ENCODE assay signal across 8 mouse cellular contexts in the genomic region with DNA sequence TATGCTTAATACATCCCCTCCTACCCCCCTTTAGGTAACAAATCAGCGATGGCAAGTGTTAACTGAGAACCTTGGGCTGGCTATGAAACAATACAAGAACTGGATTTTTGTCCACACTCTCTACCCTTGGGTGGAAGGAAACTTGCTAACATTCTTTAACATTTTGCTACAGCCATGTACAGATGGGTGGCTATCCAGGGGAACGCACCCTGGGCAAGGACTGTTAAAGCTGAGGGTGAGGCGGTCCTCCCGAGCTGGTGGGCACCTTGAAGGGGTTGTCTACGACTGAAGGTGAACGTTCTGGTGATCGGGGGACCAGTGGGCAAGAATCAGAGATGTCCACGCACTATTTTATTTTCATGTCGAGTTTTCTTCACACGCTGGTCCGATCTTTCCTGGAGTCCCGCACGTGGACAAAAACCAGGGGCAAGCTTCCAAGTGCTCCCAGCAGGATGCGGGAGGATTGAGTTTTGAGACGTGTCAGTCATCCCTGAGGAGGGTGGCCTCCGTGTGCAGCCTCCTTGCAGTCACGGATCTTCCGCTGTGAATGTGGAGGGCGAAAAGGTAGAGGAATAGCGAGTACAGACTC. TPM values are rescaled to one million over a fixed set of nuclear protein-coding genes. Genes with fewer than 3 reads are reported as not detected.
DNase-seq lines count a peak whose midpoint lies in the region; ATAC-seq and TF ChIP-seq lines count a peak whose summit lies in the region.

No protein-coding gene starts in this region.

- TF ChIP-seq CTCF in C2C12 (IDR thresholded peaks at IDR 0.05; ENCODE audit: control insufficient read depth, insufficient read depth, insufficient read length) = no peak

- ATAC-seq in heart, embryonic 11.5 days (replicated peaks; ENCODE audit: insufficient number of reproducible peaks, low FRiP score, low TSS enrichment) = no peak
- ATAC-seq in forebrain, embryonic 13.5 days = no peak
- ATAC-seq in liver, embryonic 16.5 days (ENCODE audit: low read depth) = no peak

- no peaks in the 10 kb centered on the region for H3K27me3 ChIP-seq in heart, embryonic 11.5 days (ENCODE audit: control insufficient read depth, insufficient read depth, low read length)
- H3K27me3 ChIP-seq in C2C12 (ENCODE audit: control insufficient read depth, insufficient read depth, insufficient read length) = no peaks in the 10 kb centered on the region
- no peaks in the 10 kb centered on the region for H3K27me3 ChIP-seq in forebrain, embryonic 13.5 days
- H3K27me3 ChIP-seq in liver, embryonic 16.5 days (ENCODE audit: control insufficient read depth, insufficient read depth, low read depth, low read length) = no peaks in the 10 kb centered on the region

- no peaks in the 10 kb centered on the region for H3K9me3 ChIP-seq in heart, embryonic 11.5 days (replicated peaks; ENCODE audit: control insufficient read depth, low read length)
- no peaks in the 10 kb centered on the region for H3K9me3 ChIP-seq in forebrain, embryonic 13.5 days (replicated peaks)
- H3K9me3 ChIP-seq in liver, embryonic 16.5 days (replicated peaks; ENCODE audit: control insufficient read depth, low read length) = no peaks in the 10 kb centered on the region

- H3K4me1 ChIP-seq in heart, embryonic 11.5 days (ENCODE audit: control insufficient read depth, insufficient read depth, low read length) = no peaks in the 10 kb centered on the region; the same call in 1 of the 2 replicates
- H3K4me1 ChIP-seq in forebrain, embryonic 13.5 days = peaks cover 25% of the 10 kb centered on the region
- H3K4me1 ChIP-seq in liver, embryonic 16.5 days (ENCODE audit: control insufficient read depth, low read depth, low read length) = peaks cover 23% of the 10 kb centered on the region

- H3K27ac ChIP-seq in heart, embryonic 11.5 days (ENCODE audit: low read depth, low read length) = peak overlapping the region; percentile 76; the same call in 1 of the 2 replicates
- peak overlapping the region; percentile 91 for H3K27ac ChIP-seq in forebrain, embryonic 13.5 days
- peak overlapping the region; percentile 68 for H3K27ac ChIP-seq in liver, embryonic 16.5 days (ENCODE audit: low read length)

- peak overlapping the region; percentile 87 for H3K9ac ChIP-seq in heart, embryonic 11.5 days (ENCODE audit: low read depth, low read length)
- peak overlapping the region; percentile 78 for H3K9ac ChIP-seq in forebrain, embryonic 13.5 days
- H3K9ac ChIP-seq in liver, embryonic 16.5 days (ENCODE audit: low read depth, low read length) = peak overlapping the region; percentile 77

- no peaks in the 10 kb centered on the region for H3K36me3 ChIP-seq in heart, embryonic 11.5 days (ENCODE audit: control insufficient read depth, insufficient read depth, low read length)
- H3K36me3 ChIP-seq in C2C12 (ENCODE audit: control insufficient read depth, insufficient read depth) = no peaks in the 10 kb centered on the region
- H3K36me3 ChIP-seq in forebrain, embryonic 13.5 days (ENCODE audit: poor library complexity, severe bottlenecking) = no peaks in the 10 kb centered on the region
- no peaks in the 10 kb centered on the region for H3K36me3 ChIP-seq in liver, embryonic 16.5 days (ENCODE audit: control insufficient read depth, insufficient read depth)

- peak overlapping the region; percentile 82 for H3K4me2 ChIP-seq in heart, embryonic 11.5 days
- peak overlapping the region; percentile 74 for H3K4me2 ChIP-seq in forebrain, embryonic 13.5 days
- H3K4me2 ChIP-seq in liver, embryonic 16.5 days (ENCODE audit: low read depth, low read length) = peak overlapping the region; percentile 90

- H3ac ChIP-seq in C2C12 (ENCODE audit: control insufficient read depth, insufficient read length, low read depth) = peak overlapping the region; percentile 59

- DNase-seq in heart, postnatal 10 days = no peak
- no peak for DNase-seq in thymus, postnatal 4 days
- no peak for DNase-seq in adrenal gland, adult 8-10 months
- no peak for DNase-seq in left cerebral cortex, adult 18-20 months (ENCODE audit: low spot score in 2 of 2)

- intact Hi-C loops in heart, postnatal 10 days (cut with DNase I) = loop anchor here (2.0 kb wide), 1 partner anchor 338 kb away; a partner anchor contains a TSS

- H3K79me2 ChIP-seq in C2C12 (ENCODE audit: control insufficient read depth, insufficient read depth) = no peaks in the 10 kb centered on the region

- no peaks in the 10 kb centered on the region for H3K79me3 ChIP-seq in C2C12 (ENCODE audit: low read depth)

- H3K4me3 ChIP-seq in heart, embryonic 11.5 days (ENCODE audit: low read depth, low read length) = peak overlapping the region; percentile 87
- peak overlapping the region; percentile 44 for H3K4me3 ChIP-seq in C2C12 (ENCODE audit: insufficient read depth, poor library complexity, severe bottlenecking)
- peak overlapping the region; percentile 75 for H3K4me3 ChIP-seq in forebrain, embryonic 13.5 days
- peak overlapping the region; percentile 76 for H3K4me3 ChIP-seq in liver, embryonic 16.5 days (ENCODE audit: low read depth, low read length)

- 2% methylated on average over 20 of the region's 20 CpGs for WGBS in heart, embryonic 11.5 days (ENCODE audit: insufficient replicate concordance)
- under 1% methylated on average over 20 of the region's 20 CpGs for WGBS in forebrain, embryonic 13.5 days
- under 1% methylated on average over 20 of the region's 20 CpGs for WGBS in liver, embryonic 16.5 days (ENCODE audit: insufficient replicate concordance)

TF ChIP-seq in C2C12, 6 proteins besides CTCF, POLR2A, EP300 and RAD21:
- TF ChIP-seq CEBPB (IDR thresholded peaks at IDR 0.05; ENCODE audit: low read depth) (no peak), FOSL1 (IDR thresholded peaks at IDR 0.05; ENCODE audit: insufficient read depth, low read length, poor library complexity, severe bottlenecking) (no peak)

RNA-seq across cellular contexts. Expression of a gene that starts 16.3 kb away (rescaled TPM):
- not detected in 2 replicates for polyA plus RNA-seq in heart, embryonic 11.5 days (2014; fragmentation: Nextera tagmentation; extraction: Ambion mirVana)
- total RNA-seq in heart, postnatal 10 days (2021) = not detected
- not detected for polyA plus RNA-seq in C2C12 (2012; fragmentation: generic; extraction: Trizol)
- polyA plus RNA-seq in forebrain, embryonic 13.5 days (2015; fragmentation: Nextera tagmentation; extraction: Ambion mirVana) = not detected in 2 replicates
- 0.23 and 0.46 TPM in 2 replicates for polyA plus RNA-seq in liver, embryonic 16.5 days (2015; fragmentation: Nextera tagmentation; extraction: Ambion mirVana)
- under 1 TPM in 2 of 4 experiments, not detected in 2; 0.17 to 0.31 TPM for total RNA-seq in adrenal gland, adult 8-10 months (2022)
- total RNA-seq in left cerebral cortex, adult 18-20 months (2021) = not detected

RNA-seq across cellular contexts. Expression of a gene that starts 16.3 kb away (rescaled TPM):
- polyA plus RNA-seq in heart, embryonic 11.5 days (2014; fragmentation: Nextera tagmentation; extraction: Ambion mirVana) = not detected in 2 replicates
- total RNA-seq in heart, postnatal 10 days (2021) = not detected
- not detected for polyA plus RNA-seq in C2C12 (2012; fragmentation: generic; extraction: Trizol)
- polyA plus RNA-seq in forebrain, embryonic 13.5 days (2015; fragmentation: Nextera tagmentation; extraction: Ambion mirVana) = not detected in 2 replicates
- polyA plus RNA-seq in liver, embryonic 16.5 days (2015; fragmentation: Nextera tagmentation; extraction: Ambion mirVana) = 0.20 TPM in 1 of 2 replicates, not detected in the other
- under 1 TPM in 1 of 4 experiments, not detected in 3; 0.54 TPM for total RNA-seq in adrenal gland, adult 8-10 months (2022)
- total RNA-seq in left cerebral cortex, adult 18-20 months (2021) = not detected

RNA-seq across cellular contexts. Expression of a gene that starts 44.9 kb away (rescaled TPM):
- polyA plus RNA-seq in heart, embryonic 11.5 days (2014; fragmentation: Nextera tagmentation; extraction: Ambion mirVana) = not detected in 2 replicates
- under 1 TPM in 1 of 2 experiments, not detected in 1; 0.10 TPM for total RNA-seq in heart, postnatal 10 days (2021)
- polyA plus RNA-seq in C2C12 (2012; fragmentation: generic; extraction: Trizol) = not detected
- polyA plus RNA-seq in forebrain, embryonic 13.5 days (2015; fragmentation: Nextera tagmentation; extraction: Ambion mirVana) = not detected in 2 replicates
- polyA plus RNA-seq in liver, embryonic 16.5 days (2015; fragmentation: Nextera tagmentation; extraction: Ambion mirVana) = 0.21 and 0.30 TPM in 2 replicates
- total RNA-seq in adrenal gland, adult 8-10 months (2022) = under 1 TPM in 3 of 4 experiments, not detected in 1; 0.10 to 0.65 (median 0.22) TPM
- total RNA-seq in left cerebral cortex, adult 18-20 months (2021) = not detected

RNA-seq across cellular contexts. Expression of a gene that starts 48.5 kb away (rescaled TPM):
- polyA plus RNA-seq in heart, embryonic 11.5 days (2014; fragmentation: Nextera tagmentation; extraction: Ambion mirVana) = 0.69 and 0.73 TPM in 2 replicates
- under 1 TPM; 0.42 to 0.65 TPM for total RNA-seq in heart, postnatal 10 days (2021)
- polyA plus RNA-seq in C2C12 (2012; fragmentation: generic; extraction: Trizol) = not detected
- polyA plus RNA-seq in forebrain, embryonic 13.5 days (2015; fragmentation: Nextera tagmentation; extraction: Ambion mirVana) = 0.17 and 0.29 TPM in 2 replicates
- 6.3 and 6.6 TPM in 2 replicates for polyA plus RNA-seq in liver, embryonic 16.5 days (2015; fragmentation: Nextera tagmentation; extraction: Ambion mirVana)
- total RNA-seq in adrenal gland, adult 8-10 months (2022) = 1 to 10 TPM in 1 of 4 experiments, under 1 TPM in 2, not detected in 1; 0.35 to 1.0 (median 0.59) TPM
- 1 to 10 TPM; 1.1 to 1.9 TPM for total RNA-seq in left cerebral cortex, adult 18-20 months (2021)

RNA-seq across cellular contexts. Expression of a gene that starts 53.4 kb away (rescaled TPM):
- not detected in 2 replicates for polyA plus RNA-seq in heart, embryonic 11.5 days (2014; fragmentation: Nextera tagmentation; extraction: Ambion mirVana)
- not detected for total RNA-seq in heart, postnatal 10 days (2021)
- polyA plus RNA-seq in C2C12 (2012; fragmentation: generic; extraction: Trizol) = not detected
- polyA plus RNA-seq in forebrain, embryonic 13.5 days (2015; fragmentation: Nextera tagmentation; extraction: Ambion mirVana) = not detected in 2 replicates
- 0.61 and 0.78 TPM in 2 replicates for polyA plus RNA-seq in liver, embryonic 16.5 days (2015; fragmentation: Nextera tagmentation; extraction: Ambion mirVana)
- 1 to 10 TPM in 1 of 4 experiments, under 1 TPM in 3; 0.22 to 1.0 (median 0.56) TPM for total RNA-seq in adrenal gland, adult 8-10 months (2022)
- total RNA-seq in left cerebral cortex, adult 18-20 months (2021) = not detected
